Mouse (Mus musculus) inflammation-experienced regulatory T-cells, adult 6 months (primary cell): Measurements from ENCODE around the gene Iqca. TPM values are rescaled to one million over a fixed set of nuclear protein-coding genes. Genes with fewer than 3 reads are reported as not detected.

ENCODE experiments used
- ATAC-seq: one replicate; pipeline ENCODE4 v1.8.0; 2017
- polyA plus RNA-seq, 3 experiments: library from polyadenylated mRNA; unstranded; fragments of 100-300 nt; shearing (Covaris generic); gene quantifications; one replicate each; pipeline ENCODE4 v1.2.1; 2017

The Iqca gene
- polyA plus RNA-seq, 3 experiments from 2014 or later: not detected

DNA sequence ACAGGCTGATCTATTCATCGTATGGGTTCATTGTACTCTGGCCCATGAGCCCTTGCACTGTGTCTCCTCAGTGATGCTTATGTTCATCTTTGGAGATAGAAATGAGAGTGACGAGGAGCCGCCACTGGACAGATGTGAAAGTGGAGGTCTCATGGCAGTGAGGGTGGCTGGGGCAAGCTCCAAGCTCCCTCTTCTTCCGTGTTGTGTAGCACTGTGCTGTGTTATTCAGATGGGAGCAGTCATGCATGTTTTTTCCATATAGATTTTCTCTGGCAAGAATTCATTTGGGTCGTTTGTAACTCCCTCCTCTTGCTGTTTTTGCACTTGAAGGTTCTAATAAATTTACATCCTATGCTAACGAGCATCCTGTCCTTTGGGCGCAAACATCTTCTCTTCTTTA is 21.2 kb downstream of the Iqca start:
- no peak for ATAC-seq

DNA sequence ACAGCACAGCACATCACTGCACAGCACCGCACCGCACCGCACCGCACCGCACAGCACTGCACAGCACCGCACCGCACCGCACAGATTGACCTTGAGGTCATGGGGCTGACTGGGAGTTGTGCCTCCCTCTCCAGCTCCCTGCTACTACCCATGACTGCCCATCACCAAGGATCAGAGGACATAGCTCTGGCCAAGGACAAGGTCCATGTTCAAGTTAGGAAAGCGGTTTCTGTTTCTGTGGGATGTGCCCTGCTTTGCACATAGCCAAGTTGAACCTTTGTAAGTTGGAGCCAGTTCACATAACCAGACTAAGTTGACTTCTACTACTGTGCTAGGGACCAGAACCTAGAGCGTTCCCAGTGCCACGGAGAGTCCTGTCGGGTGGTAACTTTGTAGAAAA is 28.6 kb downstream of the Iqca start:
- ATAC-seq: no peak

DNA sequence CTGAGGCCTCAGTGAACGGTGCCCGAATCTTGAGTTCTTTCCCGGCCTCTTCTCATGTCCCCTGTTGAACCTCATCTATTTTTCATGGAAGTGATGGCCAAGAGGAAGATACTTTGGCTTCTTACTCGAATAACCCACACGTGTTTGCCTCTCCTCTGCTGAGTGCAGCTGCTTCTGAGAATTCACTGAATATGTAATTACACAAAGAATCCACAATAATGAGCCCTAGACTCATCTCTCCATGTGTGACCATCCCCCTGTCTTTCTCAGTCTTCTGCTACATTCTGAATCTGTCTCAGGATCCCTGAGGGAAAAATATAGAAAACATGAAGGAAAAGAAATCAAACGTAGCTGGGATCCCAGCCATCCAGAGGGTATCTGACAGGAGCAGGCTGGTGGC is 32.5 kb downstream of the Iqca start:
- ATAC-seq: no peak

DNA sequence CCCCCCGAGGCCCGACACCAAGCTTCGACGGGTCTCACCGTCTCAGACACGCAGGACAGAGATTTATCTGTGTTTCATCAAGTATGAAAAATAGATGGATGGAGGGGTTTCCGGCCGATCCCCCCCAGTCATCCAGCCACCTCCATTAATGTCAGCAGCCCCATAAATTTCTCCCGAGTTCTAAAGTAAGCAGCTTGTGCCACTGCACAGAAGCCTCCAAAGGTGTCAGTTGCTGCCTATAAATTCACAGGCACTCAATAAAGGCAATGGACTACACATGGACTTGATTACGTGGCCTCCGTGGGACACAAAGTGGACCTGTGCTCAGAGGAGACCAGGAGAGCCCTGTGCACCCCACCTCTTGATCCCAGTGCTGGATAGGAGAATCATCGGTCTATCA is 34.0 kb downstream of the Iqca start:
- ATAC-seq: no peak

DNA sequence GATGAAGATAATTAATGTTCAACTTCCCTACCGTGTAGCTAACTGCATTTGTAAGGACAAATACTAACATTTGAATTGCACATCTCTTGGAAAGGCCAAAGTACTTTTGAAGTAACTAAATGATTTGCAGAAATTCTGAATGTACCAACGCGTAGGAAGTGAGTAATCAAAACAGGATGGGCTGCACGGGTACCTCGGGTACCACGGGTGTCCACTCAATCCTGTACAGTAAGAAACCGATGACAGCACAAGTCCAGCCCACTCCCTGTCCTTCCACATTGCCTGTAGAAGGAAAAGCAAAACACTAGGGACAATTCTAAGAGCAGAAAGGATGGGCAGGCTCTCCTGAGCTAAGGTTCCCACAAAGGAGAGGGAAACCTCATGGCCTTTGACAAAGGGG is 36.0 kb downstream of the Iqca start:
- no peak for ATAC-seq

DNA sequence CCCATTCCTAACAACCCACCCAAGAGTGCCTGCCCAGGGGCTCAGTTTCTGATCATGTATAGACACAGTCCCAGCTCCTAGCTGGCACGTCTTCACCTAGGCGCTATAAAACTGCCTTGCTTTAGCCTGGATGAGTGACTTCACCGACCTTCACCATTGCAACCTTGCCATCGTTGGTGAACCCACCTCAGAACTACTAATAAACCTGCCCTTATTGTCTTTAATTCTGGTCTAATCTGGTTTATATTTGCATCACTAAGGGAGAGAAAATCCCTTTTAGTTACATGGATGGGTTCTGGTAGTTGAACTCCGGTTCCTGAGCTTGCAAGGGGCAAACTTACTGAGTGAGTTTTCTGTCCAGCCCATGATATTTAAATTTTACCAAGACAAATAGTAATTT is 38.6 kb downstream of the Iqca start:
- no peak for ATAC-seq

DNA sequence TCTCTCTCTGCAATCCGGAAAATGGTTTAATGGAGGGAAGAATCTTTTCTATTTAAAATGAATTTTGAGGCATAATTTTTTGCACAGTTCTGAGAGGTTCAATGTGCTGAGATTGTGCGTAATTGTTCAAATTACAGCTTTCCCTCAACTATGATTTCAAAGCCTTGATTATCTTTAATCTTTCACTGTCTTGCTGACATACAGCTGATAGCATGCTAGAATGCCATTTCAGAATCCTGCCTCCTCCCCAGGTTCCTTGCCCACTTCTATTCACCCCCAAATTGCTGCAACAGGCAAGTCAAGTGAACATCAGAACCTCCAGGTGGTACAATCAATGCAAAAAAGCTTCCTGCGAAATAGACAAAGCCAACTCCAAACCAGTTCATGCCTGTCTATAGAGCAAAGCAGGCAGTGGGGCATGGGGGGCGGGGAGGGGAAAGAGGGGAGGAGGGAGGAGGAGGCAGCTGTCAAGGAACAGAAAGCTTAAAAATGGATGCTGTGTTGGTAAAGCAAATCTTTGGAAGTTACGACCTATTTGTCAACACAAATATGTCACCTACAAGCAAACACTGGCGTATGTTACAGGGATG is 39.5 kb downstream of the Iqca start:
- ATAC-seq: no peak

DNA sequence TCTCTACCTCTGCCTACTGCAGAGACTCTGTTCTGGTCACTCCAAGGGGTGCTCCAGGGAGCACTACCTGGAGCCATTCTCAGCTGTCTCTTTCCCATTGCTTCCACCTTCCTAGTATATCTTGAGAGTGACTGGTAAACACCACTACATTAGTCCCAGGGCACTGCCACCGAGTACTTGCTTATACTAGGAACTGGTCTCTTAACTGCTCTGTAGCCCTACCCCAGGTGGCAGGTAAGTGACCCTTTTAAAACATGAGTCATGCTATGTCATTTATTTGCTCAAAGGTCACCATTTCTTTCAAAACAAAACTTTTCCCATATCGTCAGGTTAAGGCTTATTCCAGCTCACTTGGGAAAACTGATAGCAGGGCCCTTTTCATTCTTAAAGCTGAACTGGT is 40.5 kb downstream of the Iqca start:
- no peak for ATAC-seq

DNA sequence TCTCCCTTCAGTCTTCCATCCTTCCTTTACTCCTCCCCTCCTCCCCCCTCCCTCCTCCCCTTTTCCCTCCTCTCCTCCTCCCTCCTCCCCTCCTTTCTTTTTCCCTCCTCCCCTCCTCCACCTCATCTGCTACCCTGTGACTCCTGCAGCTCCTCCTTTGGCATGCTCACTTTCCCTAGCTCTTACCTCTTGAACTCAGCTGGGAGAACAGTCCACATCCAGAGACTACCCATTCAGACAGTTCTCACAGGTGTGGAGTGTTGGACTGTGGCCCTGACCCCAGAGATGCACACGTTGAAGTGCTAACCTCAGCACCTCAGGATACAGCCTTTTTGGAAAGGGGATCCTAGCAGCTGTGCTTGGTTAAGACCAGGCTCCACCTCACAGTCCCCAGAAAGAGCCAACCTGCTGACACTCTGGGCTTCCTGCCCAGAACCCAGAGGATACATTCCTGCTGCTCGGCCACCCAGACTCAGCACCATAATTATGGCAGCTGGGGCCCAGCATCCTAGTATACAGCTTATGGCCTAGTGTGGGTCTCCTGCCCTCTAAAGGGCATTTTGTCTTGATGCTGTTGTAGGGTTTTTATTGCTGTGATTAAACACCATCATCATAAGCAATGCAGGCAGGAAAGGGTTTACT is 41.9 kb downstream of the Iqca start:
- no peak for ATAC-seq

DNA sequence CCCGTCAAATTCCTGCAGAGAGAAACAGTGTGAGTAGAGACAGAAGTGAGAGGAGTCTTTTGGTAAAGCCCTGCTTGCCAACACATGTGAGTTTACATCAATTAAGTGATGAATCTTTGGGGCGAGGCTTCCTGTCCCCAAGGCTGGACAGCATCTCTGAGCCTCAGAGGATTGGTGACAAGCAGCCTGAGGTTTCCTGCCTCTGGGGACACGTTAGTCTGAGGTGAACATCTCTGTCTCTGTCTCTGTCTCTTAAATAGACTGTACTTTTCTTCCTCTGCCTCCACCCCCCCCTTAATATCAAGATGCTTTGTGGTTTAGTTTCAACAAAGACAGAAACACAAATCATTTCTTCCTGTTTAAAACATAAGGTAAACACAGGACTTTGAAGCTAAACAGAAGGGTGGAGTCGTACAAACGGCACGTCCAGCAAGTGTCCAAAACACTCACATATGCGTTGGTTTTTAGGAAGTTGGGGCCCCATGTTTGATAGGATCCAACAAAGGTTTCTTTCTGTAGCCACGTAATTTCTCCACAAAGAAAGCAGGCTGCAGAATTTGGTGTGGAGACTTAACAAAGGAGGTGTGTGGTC is 49.2 kb downstream of the Iqca start:
- ATAC-seq: no peak

DNA sequence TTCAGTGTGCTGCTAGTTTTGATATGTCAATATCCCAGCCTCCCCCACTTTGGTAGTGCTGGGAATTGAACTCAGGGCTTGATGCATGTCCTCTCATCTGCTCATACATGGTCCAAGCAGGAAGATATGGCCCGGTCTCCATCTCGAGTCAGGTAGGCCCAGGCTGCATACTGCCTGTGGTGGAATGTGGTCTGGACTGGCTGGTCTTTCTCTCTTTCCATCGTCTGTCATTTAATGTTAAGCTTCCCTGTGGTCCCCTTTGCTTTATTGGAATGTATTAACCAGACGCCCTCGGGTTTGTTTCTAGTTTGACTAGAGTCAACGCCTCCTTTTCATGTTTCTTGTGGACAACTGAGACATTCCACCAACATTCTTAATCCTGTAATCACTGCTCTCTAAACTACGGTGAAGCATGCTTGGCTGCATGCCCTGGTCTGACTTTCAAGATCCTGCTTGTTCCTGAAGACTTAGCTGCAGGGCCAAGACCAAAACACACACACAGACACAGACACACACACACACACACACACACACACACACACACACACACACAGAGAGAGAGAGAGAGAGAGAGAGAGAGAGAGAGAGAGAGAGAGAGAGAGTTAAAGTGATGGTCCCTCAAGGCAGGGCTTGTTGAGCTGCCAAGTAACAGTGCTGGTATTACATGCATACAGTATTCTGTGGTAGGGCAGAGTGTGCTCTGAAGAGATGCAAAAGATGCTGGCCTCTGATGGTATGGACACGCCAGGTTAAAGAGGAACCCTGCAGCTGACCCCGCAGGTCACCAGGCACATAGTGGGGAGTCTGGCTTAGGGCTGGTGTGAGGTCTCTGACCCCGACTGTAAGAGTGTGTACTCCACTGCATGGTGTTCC is 52.6 kb downstream of the Iqca start:
- no peak for ATAC-seq

DNA sequence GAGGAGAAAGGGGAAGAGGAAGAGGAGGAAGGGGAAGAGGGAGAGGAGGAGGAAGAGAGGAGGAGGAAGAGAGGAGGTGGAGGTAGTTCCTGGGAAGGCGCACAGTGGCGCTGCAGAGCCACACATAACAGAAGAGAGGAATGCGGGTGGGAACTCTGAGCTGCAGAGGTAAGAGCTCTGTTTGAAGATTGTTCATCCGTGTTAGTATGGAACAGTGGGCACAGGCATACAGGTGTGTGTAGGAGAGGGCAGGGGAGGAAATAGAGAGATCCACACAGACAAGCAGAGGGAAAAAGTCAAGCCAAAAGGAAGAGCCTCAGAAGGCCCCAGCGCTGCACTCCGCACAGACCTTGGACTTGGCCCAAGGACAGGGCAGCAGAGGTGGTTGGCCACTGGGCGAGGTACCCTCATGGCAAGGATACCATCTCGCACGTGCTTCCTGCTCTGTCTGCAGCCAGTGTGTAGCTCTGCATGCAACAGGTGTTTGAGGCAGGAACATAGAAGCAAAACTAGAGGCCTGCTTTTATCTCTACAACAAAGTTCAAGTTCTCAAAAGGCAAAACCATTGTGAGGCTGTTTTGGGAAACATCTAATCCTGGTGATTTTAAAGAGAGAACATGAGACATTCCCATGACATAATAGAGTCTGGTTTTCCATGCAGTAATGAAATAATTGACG is 60.2 kb downstream of the Iqca start:
- no peak for ATAC-seq

DNA sequence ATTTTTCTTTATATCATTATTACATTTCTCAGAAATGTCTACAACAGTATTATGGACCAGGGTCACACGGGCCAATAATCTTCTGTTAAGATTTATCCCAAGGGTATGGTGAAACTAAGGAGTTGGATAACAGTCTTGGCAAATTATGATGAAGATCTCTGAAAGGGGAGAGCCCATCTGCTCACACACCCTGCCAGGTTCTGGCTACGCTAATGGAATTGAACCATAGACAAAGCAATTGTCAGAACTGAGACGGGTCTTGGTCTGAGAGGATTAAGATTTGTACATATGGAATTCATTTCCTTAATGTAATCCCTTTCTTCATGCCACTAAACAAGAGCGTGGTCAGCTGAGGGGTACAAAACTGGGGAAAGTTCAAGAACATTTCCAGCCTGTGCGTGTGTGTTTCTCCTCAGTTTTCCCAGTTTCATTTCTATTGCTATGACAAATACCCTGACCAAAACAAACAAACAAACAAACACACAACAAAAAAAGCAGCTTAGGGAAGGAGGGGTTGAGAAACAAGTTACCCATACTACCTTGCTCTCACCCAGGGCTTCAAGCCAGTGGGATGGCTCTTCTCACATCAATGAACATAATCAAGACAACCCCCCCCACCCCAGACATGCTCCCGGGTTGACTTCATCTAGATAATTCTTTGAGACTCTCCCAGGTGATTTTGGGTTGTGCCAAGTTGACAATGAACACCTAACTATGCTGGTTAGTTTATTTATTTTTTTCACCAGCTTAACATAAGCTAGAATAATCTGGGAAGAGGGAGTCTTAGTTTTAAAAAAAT is 64.8 kb downstream of the Iqca start:
- ATAC-seq: no peak

DNA sequence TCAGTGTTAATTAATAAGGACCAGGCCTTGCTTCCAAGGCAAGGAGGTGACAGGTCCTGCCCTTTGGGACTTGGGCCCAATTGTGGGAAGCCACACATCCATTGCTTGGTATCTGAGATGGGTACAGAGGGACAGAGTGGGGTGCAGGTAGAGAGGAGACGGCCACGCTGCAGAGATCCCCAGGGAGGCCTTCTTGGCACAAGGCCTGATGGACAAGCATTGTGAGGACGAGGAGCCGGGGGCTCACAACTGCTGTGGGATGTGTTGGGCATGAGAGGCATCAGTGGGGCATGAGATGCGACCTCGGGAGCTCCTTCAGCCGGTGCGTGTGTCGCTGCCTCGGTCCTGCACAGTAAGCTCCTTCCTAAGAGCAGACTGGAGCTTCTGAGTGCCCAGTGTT is 66.7 kb downstream of the Iqca start:
- ATAC-seq: no peak

DNA sequence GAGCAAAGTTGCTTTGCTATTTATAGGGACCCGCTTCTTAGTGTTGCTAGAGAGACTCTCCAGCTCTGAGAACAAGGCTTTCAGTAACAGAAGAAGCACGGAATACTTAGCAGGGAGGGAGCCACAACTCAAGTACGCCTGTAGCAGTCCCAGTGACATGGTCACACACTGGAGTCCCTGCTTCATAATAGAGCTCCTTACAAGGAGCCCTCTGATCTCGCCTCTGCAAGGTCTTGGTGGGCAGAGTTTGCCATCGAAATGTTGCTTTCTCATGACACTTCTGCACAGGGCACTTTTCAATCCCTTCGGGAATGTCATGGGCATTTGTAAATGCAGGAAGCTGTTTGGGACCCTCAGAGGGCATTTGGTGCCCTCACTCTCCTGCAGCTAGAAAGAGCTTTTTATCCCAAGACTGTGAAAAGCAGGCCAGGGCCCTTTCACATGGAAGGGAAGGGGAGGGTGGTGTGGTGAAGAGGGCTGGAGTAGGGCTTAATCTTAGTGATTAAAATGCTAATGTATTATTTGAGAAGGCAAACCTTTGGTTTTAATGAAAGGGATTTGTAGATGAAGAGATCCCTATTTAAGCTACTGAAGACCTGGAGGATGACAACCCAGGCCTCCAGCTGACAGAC is 67.6 kb downstream of the Iqca start:
- no peak for ATAC-seq

DNA sequence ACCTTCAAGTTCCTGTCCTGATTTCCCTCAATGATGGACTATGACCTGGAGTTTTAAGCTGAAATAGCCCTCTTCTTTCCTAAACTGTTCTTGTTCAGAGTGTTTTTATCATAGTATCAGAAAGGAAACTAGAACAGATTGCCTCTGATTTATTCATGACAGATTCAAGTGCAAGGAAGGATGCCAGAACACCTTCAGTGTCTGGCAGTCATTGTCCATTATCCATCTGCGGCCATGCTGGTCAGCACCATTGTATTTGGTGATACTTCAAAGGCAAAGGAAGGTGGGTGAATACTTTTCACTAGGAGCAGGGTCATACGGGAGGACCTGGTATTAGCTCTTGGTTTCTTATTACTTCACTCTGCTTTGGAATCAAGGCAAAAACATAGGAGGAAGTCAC is 76.9 kb downstream of the Iqca start:
- no peak for ATAC-seq

DNA sequence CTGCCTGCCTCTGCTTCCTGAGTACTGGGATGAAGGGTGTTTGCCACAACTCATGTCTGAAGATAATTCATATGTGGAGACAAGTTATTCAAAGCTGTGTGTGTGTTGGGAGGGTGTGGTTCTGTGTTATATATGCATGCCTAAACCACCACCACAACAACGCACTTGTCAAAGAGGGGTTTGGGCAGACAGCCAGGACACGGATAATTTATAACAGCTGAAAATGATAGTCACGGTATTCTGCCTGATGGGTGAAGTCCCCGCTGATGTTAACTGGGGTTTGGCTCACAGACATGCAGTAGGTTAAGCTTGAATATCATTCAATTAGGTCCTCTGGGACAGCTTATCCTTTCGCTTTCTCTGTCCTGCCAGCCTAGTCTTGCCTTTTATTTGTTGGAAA is 78.4 kb downstream of the Iqca start:
- no peak for ATAC-seq

DNA sequence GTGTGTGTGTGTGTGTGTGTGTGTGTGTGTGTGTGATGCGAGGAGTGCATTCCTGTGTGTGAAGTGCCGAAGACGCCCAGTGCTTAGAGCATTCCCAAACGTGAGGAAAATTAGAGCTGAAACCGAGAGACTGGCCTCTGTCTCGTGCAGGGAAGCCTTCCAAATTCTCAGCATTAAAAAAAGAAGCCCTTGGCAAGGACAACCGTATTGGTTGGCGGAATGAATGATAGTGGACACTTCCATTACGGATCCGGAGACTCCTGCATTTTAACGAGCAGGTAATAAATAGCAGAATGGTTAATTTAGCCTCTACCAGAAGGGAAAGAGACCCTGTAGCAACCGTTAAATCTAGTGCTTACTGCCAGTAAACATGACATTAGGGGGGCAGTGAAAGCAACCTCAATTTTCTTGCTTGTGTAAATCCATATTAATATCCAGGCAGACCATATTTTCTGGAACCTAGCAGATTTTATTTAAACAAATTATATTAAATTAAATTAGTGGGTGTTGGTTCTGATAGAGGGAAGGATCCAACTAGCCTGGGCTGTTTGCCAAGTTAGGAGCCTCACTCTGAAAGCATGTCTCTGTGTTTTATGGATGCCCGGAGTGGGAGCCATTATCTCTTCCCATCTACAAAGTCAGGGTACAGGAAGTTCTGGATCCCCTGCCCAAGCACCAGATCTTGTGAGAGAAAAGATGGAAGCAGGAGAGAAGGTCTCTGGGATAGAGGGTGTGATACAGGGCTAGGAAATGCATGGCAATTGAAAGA is 81.2 kb downstream of the Iqca start:
- no peak for ATAC-seq

DNA sequence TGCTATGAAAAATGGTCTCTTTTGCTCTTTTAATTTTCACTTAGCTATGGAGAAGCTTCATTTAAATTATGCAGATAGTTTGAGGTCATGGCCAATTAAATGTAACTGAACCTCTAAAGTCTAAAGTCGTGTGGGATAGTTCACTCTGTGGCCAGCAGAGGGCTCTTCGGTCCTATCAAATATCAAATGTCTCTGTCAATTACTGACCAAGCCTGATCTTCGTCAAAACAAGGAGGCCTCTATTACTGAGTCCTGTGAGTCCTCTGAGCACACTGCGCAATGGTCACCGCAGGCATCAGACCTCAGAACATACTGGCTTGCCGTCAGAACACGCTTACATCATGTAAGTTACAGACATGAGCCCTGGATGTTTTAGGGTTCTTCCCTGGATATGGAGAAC is 92.6 kb downstream of the Iqca start:
- ATAC-seq: no peak

DNA sequence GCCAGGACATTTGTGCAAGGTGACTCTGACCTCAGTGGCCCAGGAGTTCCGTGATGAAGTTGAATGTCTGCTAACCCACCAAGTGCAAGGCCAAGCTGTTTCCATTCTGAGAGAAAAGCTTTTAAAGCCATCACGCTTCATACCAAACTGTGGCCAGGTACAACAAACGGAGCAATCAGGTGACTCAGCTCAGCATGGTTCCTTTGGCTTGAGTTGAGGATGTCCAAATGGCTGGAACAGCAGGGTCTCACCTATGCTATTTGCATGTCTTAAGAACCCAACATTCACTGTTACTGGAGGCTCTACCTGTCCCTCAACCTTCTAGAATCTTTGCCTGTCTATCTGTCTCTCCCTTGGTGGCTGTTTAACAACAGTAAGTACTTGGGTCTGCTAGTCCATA is 93.1 kb downstream of the Iqca start:
- no peak for ATAC-seq

DNA sequence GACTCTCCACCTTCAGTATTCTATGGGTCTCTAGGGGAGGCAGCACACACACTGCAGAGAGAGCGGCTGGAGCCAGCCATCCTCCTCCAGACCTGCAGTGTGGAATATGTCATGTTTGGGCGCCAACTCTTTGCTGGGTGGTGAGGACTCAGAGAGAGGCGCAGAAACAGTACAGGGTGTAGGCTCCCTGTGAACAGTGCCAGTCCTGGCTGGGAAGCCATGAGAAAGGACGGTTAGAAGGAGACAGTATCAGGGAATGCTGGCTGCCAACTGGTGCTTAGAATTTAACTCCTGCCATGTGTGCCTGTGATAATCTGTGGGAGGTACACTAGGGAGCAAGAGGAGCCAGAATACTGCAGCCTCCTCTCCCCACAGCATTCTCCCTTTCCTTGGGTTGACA is 98.2 kb downstream of the Iqca start:
- ATAC-seq: no peak
